Mouse (Mus musculus) E14TG2a.4 (cell line): ENCODE results near the gene Nrbf2.

Experiments used
- CTCF ChIP-seq: conservative IDR thresholded peaks from 2 replicates; pipeline ENCODE4 v1.5.1; 2014; ENCODE audit warnings: low read length
- NANOG ChIP-seq: IDR thresholded peaks from 2 replicates; pipeline ENCODE4 v1.6.1; 2014; ENCODE audit warnings: borderline replicate concordance, low read length, mixed read lengths

GRCm38 (mm10) chr10:67298856-67299255, 13.8 kb upstream of the Nrbf2 start:
- TF ChIP-seq CTCF (no peak), NANOG (no peak)
